10 mouse cellular contexts compared by ENCODE assay signal in the genomic region with DNA sequence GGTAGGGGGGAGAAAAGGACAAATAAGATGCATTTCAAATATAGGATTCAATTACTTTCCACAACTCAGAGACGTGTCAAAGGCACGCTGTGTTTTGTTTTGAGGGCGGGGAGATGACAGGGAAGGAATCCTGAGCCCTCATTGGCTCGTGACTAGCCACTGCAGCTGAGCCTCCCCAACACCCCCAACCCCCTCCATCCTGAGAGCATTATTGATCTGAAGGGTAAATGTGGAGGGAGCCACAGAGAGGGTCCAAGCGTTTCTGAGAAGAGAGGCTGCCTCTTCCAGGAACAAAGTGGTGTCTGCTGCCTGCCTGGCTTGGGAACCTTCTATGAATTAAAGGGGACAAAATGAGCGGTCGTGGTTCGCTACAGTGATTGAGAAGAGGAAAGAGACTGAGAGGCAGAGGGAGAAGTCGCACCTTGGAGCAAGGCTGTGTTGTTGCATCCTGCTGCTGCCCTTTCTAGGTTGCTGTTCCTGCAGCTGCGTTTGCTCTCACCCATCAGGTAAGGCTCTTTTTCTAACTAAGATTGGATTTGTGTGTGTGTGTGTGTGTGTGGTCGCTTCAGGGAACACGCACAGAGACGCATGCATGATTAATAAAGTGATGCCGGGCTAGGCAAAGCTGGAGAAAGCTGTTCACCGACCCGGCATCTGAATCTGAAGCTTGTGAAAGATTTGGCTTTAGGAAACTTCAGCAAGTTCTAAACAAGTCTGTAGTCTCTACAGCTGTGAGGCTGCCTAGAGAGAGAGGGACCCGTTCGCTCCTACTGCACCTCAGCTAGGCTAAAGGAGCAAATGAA. TPM values are rescaled to one million over a fixed set of nuclear protein-coding genes. Genes with fewer than 3 reads are reported as not detected.
DNase-seq lines count a peak whose midpoint lies in the region; ATAC-seq and TF ChIP-seq lines count a peak whose summit lies in the region.
"Had no signal": no experiment of that assay in that cellular context is flagged by ENCODE, and none has a peak within 500 bp of the region (broad histone marks: within the 10 kb centered on the region; RNA-seq: fewer than 3 reads in every experiment).

A gene (plus strand): TSS at position 405 of the 803 bp plus-strand sequence.

- H3K9me3 ChIP-seq in kidney, embryonic 14.5 days (ENCODE audit: control insufficient read depth, low read length) = no peaks in the 10 kb centered on the region
- no peaks in the 10 kb centered on the region for H3K9me3 ChIP-seq in forebrain, embryonic 11.5 days (ENCODE audit: control insufficient read depth, low read length)
- H3K9me3 ChIP-seq: G1E had no signal

- no peak within 1 kb of the TSS for H3K27ac ChIP-seq in kidney, embryonic 14.5 days (ENCODE audit: low read depth, low read length)
- no peak within 1 kb of the TSS for H3K27ac ChIP-seq in forebrain, embryonic 11.5 days (ENCODE audit: low read depth, low read length)

- peak within 1 kb of the TSS; percentile 22 for H3K4me3 ChIP-seq in kidney, embryonic 14.5 days (ENCODE audit: low read length)
- H3K4me3 ChIP-seq in forebrain, embryonic 11.5 days (ENCODE audit: low read depth, low read length) = peak within 1 kb of the TSS; percentile 33
- H3K4me3 ChIP-seq in myocyte = no peak within 1 kb of the TSS

- H3K4me1 ChIP-seq in kidney, embryonic 14.5 days (ENCODE audit: control insufficient read depth, insufficient read depth, low read length) = no peaks in the 10 kb centered on the region
- H3K4me1 ChIP-seq in forebrain, embryonic 11.5 days (replicated peaks; ENCODE audit: control insufficient read depth, insufficient read depth, low read length) = no peaks in the 10 kb centered on the region

- H3K9ac ChIP-seq in kidney, embryonic 14.5 days (ENCODE audit: low read depth, low read length) = no peak within 1 kb of the TSS
- H3K9ac ChIP-seq in forebrain, embryonic 11.5 days (ENCODE audit: low read length) = peak within 1 kb of the TSS; percentile 49

- no peak for TF ChIP-seq POLR2A in myocyte (IDR thresholded peaks at IDR 0.05; ENCODE audit: insufficient read length, low read depth)

- WGBS in kidney, embryonic 14.5 days = 12% methylated on average over 18 of the region's 18 CpGs
- WGBS in forebrain, embryonic 11.5 days = 3% methylated on average over 18 of the region's 18 CpGs

- no peaks in the 10 kb centered on the region for H3K36me3 ChIP-seq in kidney, embryonic 14.5 days (ENCODE audit: control insufficient read depth, insufficient read depth, low read length)
- H3K36me3 ChIP-seq in forebrain, embryonic 11.5 days (ENCODE audit: control insufficient read depth, insufficient read depth, low read length) = no peaks in the 10 kb centered on the region
- H3K36me3 ChIP-seq in myocyte (ENCODE audit: control insufficient read depth, insufficient read depth) = no peaks in the 10 kb centered on the region
- H3K36me3 ChIP-seq: G1E had no signal

- peak; percentile 57; the same call in 1 of the 2 replicates for ATAC-seq in kidney, embryonic 14.5 days (ENCODE audit: low FRiP score, low TSS enrichment)
- ATAC-seq in forebrain, embryonic 11.5 days (replicated peaks; ENCODE audit: low FRiP score) = peak; percentile 89

- peak within 1 kb of the TSS; percentile 39 for H3K4me2 ChIP-seq in kidney, embryonic 14.5 days (replicated peaks; ENCODE audit: low read depth, low read length)
- H3K4me2 ChIP-seq in forebrain, embryonic 11.5 days (ENCODE audit: low read depth, low read length, severe bottlenecking) = peak within 1 kb of the TSS; percentile 69
- H3K4me2 ChIP-seq in myocyte (ENCODE audit: low read depth) = peak within 1 kb of the TSS; percentile 32

- no peak for DNase-seq in kidney, postnatal 14 days
- peak; percentile 54 for DNase-seq in forebrain, embryonic 11.5 days (ENCODE audit: low spot score)
- peak; percentile 46 for DNase-seq in layer of hippocampus, adult 9-11 months
- no peak for DNase-seq in MN1 (ENCODE audit: low spot score)
- DNase-seq in thymus, postnatal 4 days = no peak
- no peak for DNase-seq in adrenal gland, postnatal 36 days

- H3K27me3 ChIP-seq in kidney, embryonic 14.5 days (ENCODE audit: control insufficient read depth, insufficient read depth, low read length) = no peaks in the 10 kb centered on the region
- H3K27me3 ChIP-seq in forebrain, embryonic 11.5 days (ENCODE audit: control insufficient read depth, insufficient read depth, low read length) = no peaks in the 10 kb centered on the region
- H3K27me3 ChIP-seq in myocyte (ENCODE audit: control insufficient read depth, insufficient read depth, insufficient read length) = no peaks in the 10 kb centered on the region

- H3K79me2 ChIP-seq in myocyte (ENCODE audit: control insufficient read depth, insufficient read depth) = no peaks in the 10 kb centered on the region

- no peak within 1 kb of the TSS for H3ac ChIP-seq in myocyte (ENCODE audit: control insufficient read depth, insufficient read length)

TF ChIP-seq in myocyte, 11 proteins besides CTCF, POLR2A, EP300 and RAD21:
- TF ChIP-seq MYOD1 (IDR thresholded peaks at IDR 0.05; ENCODE audit: control insufficient read depth in 1 of 3, insufficient read length in 2 of 3, low read depth in 2 of 3) (no peak), TCF12 (IDR thresholded peaks at IDR 0.05; ENCODE audit: insufficient read depth, poor library complexity, severe bottlenecking) (no peak), CEBPB (IDR thresholded peaks at IDR 0.05; ENCODE audit: insufficient read depth, poor library complexity, severe bottlenecking) (no peak), USF1 (IDR thresholded peaks at IDR 0.05; ENCODE audit: low read depth) (no peak), MAX (IDR thresholded peaks at IDR 0.05; ENCODE audit: low read depth) (no peak), SRF (IDR thresholded peaks at IDR 0.05; ENCODE audit: control insufficient read depth, insufficient read length, low read depth) (no peak), POLR2AphosphoS2 (IDR thresholded peaks at IDR 0.05; ENCODE audit: insufficient read length, low read depth) (no peak), TCF3 (IDR thresholded peaks at IDR 0.05; ENCODE audit: insufficient read length, low read depth) (no peak), E2F4 (IDR thresholded peaks at IDR 0.05; ENCODE audit: insufficient read depth) (no peak), MYOG (IDR thresholded peaks at IDR 0.05; ENCODE audit: control insufficient read depth in 1 of 3, insufficient read depth in 1 of 3, insufficient read length in 2 of 3, low read depth in 2 of 3) (no peak), REST (IDR thresholded peaks at IDR 0.05; ENCODE audit: insufficient read depth, insufficient read length) (no peak)

RNA-seq across cellular contexts. Expression of the gene that starts here (rescaled TPM):
- polyA plus RNA-seq in kidney, embryonic 14.5 days (2014; fragmentation: Nextera tagmentation; extraction: Ambion mirVana) = not detected in 2 replicates
- polyA plus RNA-seq in forebrain, embryonic 11.5 days (2014; fragmentation: Nextera tagmentation; extraction: Ambion mirVana) = 0.17 and 0.60 TPM in 2 replicates
- not detected for polyA plus RNA-seq in myocyte (2012; fragmentation: generic; extraction: Trizol)
- under 1 TPM; 0.07 to 0.10 TPM for total RNA-seq in adrenal gland, postnatal 36 days (2021)
- total RNA-seq: hematopoietic stem cell, adult 5-6 weeks had no signal
- polyA plus RNA-seq: G1E had no signal

Comparison
In these comparisons a context has a peak if more than half of its experiments do, and no peak if none do; other contexts are left out.
1. Peak in ATAC-seq, H3K4me3 ChIP-seq and H3K4me2 ChIP-seq in kidney, embryonic 14.5 days; RNA of the gene not detected or under 1 TPM.
2. Peak in DNase-seq, ATAC-seq, H3K4me3 ChIP-seq, H3K9ac ChIP-seq and H3K4me2 ChIP-seq in forebrain, embryonic 11.5 days; RNA of the gene not detected or under 1 TPM.